Mouse (Mus musculus): ENCODE data around the gene Upp2.

DNA sequence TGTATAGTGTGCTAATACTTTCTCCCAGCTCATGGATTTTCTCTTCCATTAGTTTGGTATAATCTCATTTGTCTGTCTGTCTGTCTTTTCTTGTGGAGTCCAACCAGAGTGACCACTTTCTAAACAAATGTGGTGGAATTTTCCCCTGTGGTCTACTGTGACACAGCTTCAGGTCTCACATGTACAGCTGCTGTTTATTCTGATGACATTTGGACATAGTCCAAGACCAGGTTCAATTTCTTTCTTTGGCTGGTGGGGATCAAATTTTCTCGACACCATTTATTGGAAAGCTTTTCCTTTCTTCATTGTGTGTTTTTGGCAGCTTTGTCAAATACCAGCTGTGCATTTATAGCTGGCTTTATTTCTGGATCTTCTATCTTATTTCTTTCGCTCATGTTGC is 191.0 kb downstream of the Upp2 start:
- TF ChIP-seq CTCF (IDR thresholded peaks at IDR 0.05; ENCODE audit: insufficient read depth, low read length) (no peak), POLR2A (IDR thresholded peaks at IDR 0.05; ENCODE audit: borderline replicate concordance, extremely low read depth, low read depth, low read length) (no peak)
